ENCODE assay signal across 10 mouse cellular contexts in genomic region chr8:84980622-84981358, GRCm38 (mm10). TPM values are rescaled to one million over a fixed set of nuclear protein-coding genes. Genes with fewer than 3 reads are reported as not detected.
A peak's percentile ranks its signal among the peaks of the same experiment; 100 is the strongest.
DNase-seq lines count a peak whose midpoint lies in the region; ATAC-seq and TF ChIP-seq lines count a peak whose summit lies in the region.
"Had no signal": no experiment of that assay in that cellular context is flagged by ENCODE, and none has a peak within 500 bp of the region (broad histone marks: within the 10 kb centered on the region; RNA-seq: fewer than 3 reads in every experiment).

No protein-coding gene starts in this region.

- H3K36me3 ChIP-seq in hindbrain, embryonic 16.5 days (ENCODE audit: control insufficient read depth, insufficient read depth, low read length), result no peaks in the 10 kb centered on the region

- H3K27ac ChIP-seq in layer of hippocampus, adult 2 months, result peak overlapping the region; percentile 99
- H3K27ac ChIP-seq in hindbrain, embryonic 16.5 days (ENCODE audit: low read depth, low read length), result peak overlapping the region; percentile 1; the same call in 1 of the 2 replicates

- 31% methylated on average over 11 of the region's 11 CpGs for WGBS in hindbrain, embryonic 16.5 days

- no peak for ATAC-seq in hindbrain, embryonic 16.5 days

- TF ChIP-seq CTCF in layer of hippocampus, adult 2 months (conservative IDR thresholded peaks at IDR 0.05), result no peak

- peaks cover 59% of the 10 kb centered on the region for H3K4me1 ChIP-seq in hindbrain, embryonic 16.5 days (ENCODE audit: control insufficient read depth, insufficient read depth, low read depth, low read length)

- peaks cover 5% of the 10 kb centered on the region for H3K27me3 ChIP-seq in hindbrain, embryonic 16.5 days (replicated peaks; ENCODE audit: control insufficient read depth, insufficient read depth, low read length)

- peak overlapping the region; percentile 6; the same call in 1 of the 2 replicates for H3K4me2 ChIP-seq in hindbrain, embryonic 16.5 days (ENCODE audit: low read length)

- no peaks in the 10 kb centered on the region for H3K9me3 ChIP-seq in hindbrain, embryonic 16.5 days (ENCODE audit: control insufficient read depth, low read length)

- no peak for DNase-seq in layer of hippocampus, adult 2 months (ENCODE audit: low spot score in 2 of 2)
- DNase-seq in layer of hippocampus, adult 9-10 months (ENCODE audit: low spot score), result no peak
- DNase-seq in adrenal gland, adult 2 months, result peak; percentile 90
- DNase-seq in gastrocnemius, adult 18-20 months (ENCODE audit: low spot score), result peak; percentile 72
- peak; percentile 51 for DNase-seq in liver
- peak; percentile 62 for DNase-seq in naive thymus-derived CD4-positive, alpha-beta T cell, adult 2 months (ENCODE audit: low read depth)
- peak; percentile 69 to 88 for DNase-seq in urinary bladder, postnatal 36 days (ENCODE audit: low spot score in 2 of 2)

- H3K4me3 ChIP-seq in layer of hippocampus, adult 2 months, result no peak overlapping the region; the same call in 1 of the 2 replicates
- H3K4me3 ChIP-seq in hindbrain, embryonic 16.5 days (ENCODE audit: low read length), result no peak overlapping the region

- H3K9ac ChIP-seq in hindbrain, embryonic 16.5 days (ENCODE audit: low read depth, low read length), result 0 out of 2 replicates have a peak overlapping the region, but pooled peaks have one; percentile 8

RNA-seq across cellular contexts. Expression of gene Junb, which starts 2.3 kb away (rescaled TPM):
- 10 to 100 TPM; 57.7 to 63.0 TPM for total RNA-seq in layer of hippocampus, adult 2 months (2021)
- total RNA-seq in adrenal gland, adult 2 months (2021), result 10 to 100 TPM; 37.0 to 90.7 TPM
- polyA plus RNA-seq in adrenal gland, adult 2 months (2012; rRNA removed), result 78.9 and 91.4 TPM in 2 replicates
- 10 to 100 TPM in 1 of 2 experiments, 1 to 10 TPM in 1; 9.4 to 12.5 TPM for total RNA-seq in gastrocnemius, adult 18-20 months (2021)
- 4.3 and 5.3 TPM in 2 replicates for polyA plus RNA-seq in hindbrain, embryonic 16.5 days (2015; fragmentation: Nextera tagmentation; extraction: Ambion mirVana)

RNA-seq across cellular contexts. Expression of gene Hook2, which starts 9.6 kb away (rescaled TPM):
- 1 to 10 TPM; 9.2 to 10.0 TPM for total RNA-seq in layer of hippocampus, adult 2 months (2021)
- 1 to 10 TPM; 6.1 to 6.2 TPM for total RNA-seq in adrenal gland, adult 2 months (2021)
- polyA plus RNA-seq in adrenal gland, adult 2 months (2012; rRNA removed), result 6.5 and 6.7 TPM in 2 replicates
- total RNA-seq in gastrocnemius, adult 18-20 months (2021), result 1 to 10 TPM; 2.1 to 2.7 TPM
- 37.9 and 39.6 TPM in 2 replicates for polyA plus RNA-seq in hindbrain, embryonic 16.5 days (2015; fragmentation: Nextera tagmentation; extraction: Ambion mirVana)

RNA-seq across cellular contexts. Expression of gene Rnaseh2a, which starts 11.2 kb away (rescaled TPM):
- total RNA-seq in layer of hippocampus, adult 2 months (2021), result 10 to 100 TPM; 43.0 to 46.9 TPM
- total RNA-seq in adrenal gland, adult 2 months (2021), result 100 to 1,000 TPM in 1 of 2 experiments, 10 to 100 TPM in 1; 87.7 to 112 TPM
- polyA plus RNA-seq in adrenal gland, adult 2 months (2012; rRNA removed), result 61.7 and 76.6 TPM in 2 replicates
- 10 to 100 TPM; 21.1 to 21.7 TPM for total RNA-seq in gastrocnemius, adult 18-20 months (2021)
- 55.8 and 57.5 TPM in 2 replicates for polyA plus RNA-seq in hindbrain, embryonic 16.5 days (2015; fragmentation: Nextera tagmentation; extraction: Ambion mirVana)

RNA-seq across cellular contexts. Expression of gene Prdx2, which starts 11.4 kb away (rescaled TPM):
- 100 to 1,000 TPM; 323 to 345 TPM for total RNA-seq in layer of hippocampus, adult 2 months (2021)
- 100 to 1,000 TPM; 671 to 700 TPM for total RNA-seq in adrenal gland, adult 2 months (2021)
- 181 and 240 TPM in 2 replicates for polyA plus RNA-seq in adrenal gland, adult 2 months (2012; rRNA removed)
- total RNA-seq in gastrocnemius, adult 18-20 months (2021), result 100 to 1,000 TPM; 193 to 200 TPM
- 1,040 and 1,063 TPM in 2 replicates for polyA plus RNA-seq in hindbrain, embryonic 16.5 days (2015; fragmentation: Nextera tagmentation; extraction: Ambion mirVana)

RNA-seq across cellular contexts. Expression of gene Gm49661, which starts 11.6 kb away (rescaled TPM):
- not detected for total RNA-seq in layer of hippocampus, adult 2 months (2021)
- 1 to 10 TPM; 2.1 to 2.4 TPM for total RNA-seq in adrenal gland, adult 2 months (2021)
- 2.1 TPM in 1 of 2 replicates, not detected in the other for polyA plus RNA-seq in adrenal gland, adult 2 months (2012; rRNA removed)
- total RNA-seq in gastrocnemius, adult 18-20 months (2021), result not detected
- polyA plus RNA-seq in hindbrain, embryonic 16.5 days (2015; fragmentation: Nextera tagmentation; extraction: Ambion mirVana), result not detected in 2 replicates
- total RNA-seq: adrenal gland, postnatal 4 days had no signal
- polyA plus RNA-seq: neural tube, embryonic 14.5 days had no signal

Comparison
In these comparisons a context has a peak if more than half of its experiments do, and no peak if none do; other contexts are left out.
1. DNase-seq: peak in adrenal gland, adult 2 months (single experiment), gastrocnemius, adult 18-20 months (single experiment), liver (single experiment), naive thymus-derived CD4-positive, alpha-beta T cell, adult 2 months (single experiment) and urinary bladder, postnatal 36 days (2 of 2); none in layer of hippocampus, adult 2 months (0 of 2) and layer of hippocampus, adult 9-10 months (single experiment).